Comparison of ENCODE assay signal across 19 mouse cellular contexts in genomic region chr2:170078041-170078440, GRCm38 (mm10).
"Had no signal": no experiment of that assay in that cellular context is flagged by ENCODE, and none has a peak within 500 bp of the region (broad histone marks: within the 10 kb centered on the region; RNA-seq: fewer than 3 reads in every experiment).

No protein-coding gene starts in this region.

- H3K36me3 ChIP-seq: limb, embryonic 10.5 days; limb, embryonic 13.5 days; liver, embryonic 12.5 days; liver, embryonic 15.5 days; lung, embryonic 15.5 days; midbrain, embryonic 12.5 days had no signal

- H3K4me1 ChIP-seq: liver, embryonic 12.5 days; liver, embryonic 15.5 days; midbrain, embryonic 12.5 days had no signal

- ATAC-seq: intestine, postnatal 0 days; liver, embryonic 12.5 days; midbrain, embryonic 16.5 days had no signal

- H3K4me2 ChIP-seq: limb, embryonic 13.5 days; liver, embryonic 12.5 days; liver, embryonic 15.5 days; lung, embryonic 15.5 days; midbrain, embryonic 12.5 days had no signal

- H3K27me3 ChIP-seq: liver, embryonic 15.5 days; lung, embryonic 15.5 days; midbrain, embryonic 12.5 days had no signal

- H3K9me3 ChIP-seq: limb, embryonic 10.5 days; limb, embryonic 13.5 days; liver, embryonic 12.5 days; liver, embryonic 15.5 days; lung, embryonic 15.5 days; midbrain, embryonic 12.5 days had no signal

- DNase-seq: kidney, adult 2 months; layer of hippocampus, adult 9-11 months; liver; lung, postnatal 14 days; lung, postnatal 4 days; right cerebral cortex, postnatal 25 days; thymus, adult 18-20 months; thymus, postnatal 36 days had no signal

- H3K27ac ChIP-seq: kidney, postnatal 0 days; layer of hippocampus, adult 2 months; limb, embryonic 13.5 days; liver, embryonic 12.5 days; liver, embryonic 15.5 days; lung, embryonic 15.5 days; midbrain, embryonic 12.5 days had no signal

- H3K9ac ChIP-seq: limb, embryonic 13.5 days; liver, embryonic 12.5 days; liver, embryonic 15.5 days; lung, embryonic 15.5 days; midbrain, embryonic 12.5 days had no signal

- H3K4me3 ChIP-seq: layer of hippocampus, adult 2 months; limb, embryonic 10.5 days; limb, embryonic 13.5 days; liver, embryonic 12.5 days; liver, embryonic 15.5 days; lung, embryonic 15.5 days; midbrain, embryonic 12.5 days; myocyte had no signal
